Mouse (Mus musculus): ENCODE measurements around the gene Orc2. TPM values are rescaled to one million over a fixed set of nuclear protein-coding genes. Genes with fewer than 3 reads are reported as not detected.

Gene Orc2
- 26.8 and 29.2 TPM in 2 replicates for polyA plus RNA-seq (2014; fragmentation: Nextera tagmentation; extraction: Ambion mirVana)

- H3K4me3 ChIP-seq (ENCODE audit: low read depth, low read length), result peak within 1 kb of the TSS; percentile 93
- peaks cover 5% of the 10 kb centered on the region; the same call in 1 of the 2 replicates for H3K36me3 ChIP-seq (ENCODE audit: control insufficient read depth, insufficient read depth, low read length)
- ATAC-seq (ENCODE audit: insufficient number of reproducible peaks, insufficient read depth, low FRiP score, low read depth), result peak; percentile 99
- peaks cover 3% of the 10 kb centered on the region for H3K4me1 ChIP-seq (ENCODE audit: control insufficient read depth, insufficient read depth, low read length)
- peak within 1 kb of the TSS; percentile 62 for H3K4me2 ChIP-seq (replicated peaks; ENCODE audit: low read depth, low read length)
- under 1% methylated on average over 64 of the region's 64 CpGs for WGBS
- H3K9me3 ChIP-seq (ENCODE audit: control insufficient read depth, low read depth, low read length), result peaks cover 30% of the 10 kb centered on the region
- no peaks in the 10 kb centered on the region for H3K27me3 ChIP-seq (ENCODE audit: control insufficient read depth, insufficient read depth, low read length)
- H3K27ac ChIP-seq (ENCODE audit: low read length), result peak within 1 kb of the TSS; percentile 80
- peak within 1 kb of the TSS; percentile 79 for H3K9ac ChIP-seq (replicated peaks; ENCODE audit: low read depth, low read length)
These were observed at the start of gene Orc2 for GRCm38 (mm10) chr1:58504577-58505254. TSS of gene Orc2 (minus strand) at chr1:58505109.

- Histone ChIP-seq H3K27ac (ENCODE audit: low read length) (no peak overlapping the region), H3K4me2 (replicated peaks; ENCODE audit: low read depth, low read length) (no peak overlapping the region), H3K4me1 (ENCODE audit: control insufficient read depth, insufficient read depth, low read length) (no peaks in the 10 kb centered on the region), H3K9ac (replicated peaks; ENCODE audit: low read depth, low read length) (no peak overlapping the region), H3K27me3 (ENCODE audit: control insufficient read depth, insufficient read depth, low read length) (no peaks in the 10 kb centered on the region), H3K36me3 (ENCODE audit: control insufficient read depth, insufficient read depth, low read length) (peaks cover 48% of the 10 kb centered on the region), H3K4me3 (ENCODE audit: low read depth, low read length) (no peak overlapping the region), H3K9me3 (ENCODE audit: control insufficient read depth, low read depth, low read length) (no peaks in the 10 kb centered on the region)
- no peak for ATAC-seq (ENCODE audit: insufficient number of reproducible peaks, insufficient read depth, low FRiP score, low read depth)
- WGBS, result 89% methylated on average over 1 of the region's 1 CpGs
These were observed 36.5 kb upstream of the Orc2 start for GRCm38 (mm10) chr1:58541386-58541785.

- no peak overlapping the region for H3K4me2 ChIP-seq (replicated peaks; ENCODE audit: low read depth, low read length)
- WGBS, result 94% methylated on average over 3 of the region's 3 CpGs
- ATAC-seq (ENCODE audit: insufficient number of reproducible peaks, insufficient read depth, low FRiP score, low read depth), result no peak
These were observed 2.3 kb upstream of the Orc2 start for GRCm38 (mm10) chr1:58507249-58507648.

GRCm38 (mm10) chr1:58503793-58504370 lies 1.0 kb downstream of the Orc2 start:
- peak overlapping the region; percentile 79 for H3K9ac ChIP-seq (replicated peaks; ENCODE audit: low read depth, low read length)
- peaks cover 11% of the 10 kb centered on the region; the same call in 1 of the 2 replicates for H3K36me3 ChIP-seq (ENCODE audit: control insufficient read depth, insufficient read depth, low read length)
- no peaks in the 10 kb centered on the region for H3K27me3 ChIP-seq (ENCODE audit: control insufficient read depth, insufficient read depth, low read length)
- peak overlapping the region; percentile 93 for H3K4me3 ChIP-seq (ENCODE audit: low read depth, low read length)
- no peak for ATAC-seq (ENCODE audit: insufficient number of reproducible peaks, insufficient read depth, low FRiP score, low read depth)
- H3K4me1 ChIP-seq (ENCODE audit: control insufficient read depth, insufficient read depth, low read length), result peaks cover 3% of the 10 kb centered on the region
- no peak overlapping the region for H3K27ac ChIP-seq (ENCODE audit: low read length)
- WGBS, result 28% methylated on average over 9 of the region's 9 CpGs
- H3K4me2 ChIP-seq (replicated peaks; ENCODE audit: low read depth, low read length), result peak overlapping the region; percentile 62
- peaks cover 25% of the 10 kb centered on the region for H3K9me3 ChIP-seq (ENCODE audit: control insufficient read depth, low read depth, low read length)

More at GRCm38 (mm10) chr1:58507249-58507648, 2.3 kb upstream of the Orc2 start:
- Histone ChIP-seq H3K4me3 (ENCODE audit: low read depth, low read length) (no peak overlapping the region), H3K27ac (ENCODE audit: low read length) (no peak overlapping the region), H3K36me3 (ENCODE audit: control insufficient read depth, insufficient read depth, low read length) (no peaks in the 10 kb centered on the region), H3K4me1 (ENCODE audit: control insufficient read depth, insufficient read depth, low read length) (peaks cover 3% of the 10 kb centered on the region), H3K9me3 (ENCODE audit: control insufficient read depth, low read depth, low read length) (peaks cover 36% of the 10 kb centered on the region), H3K27me3 (ENCODE audit: control insufficient read depth, insufficient read depth, low read length) (no peaks in the 10 kb centered on the region), H3K9ac (replicated peaks; ENCODE audit: low read depth, low read length) (no peak overlapping the region)

GRCm38 (mm10) chr1:58503134-58503533 lies 1.8 kb downstream of the Orc2 start:
- ATAC-seq (ENCODE audit: insufficient number of reproducible peaks, insufficient read depth, low FRiP score, low read depth), result no peak
- peaks cover 16% of the 10 kb centered on the region for H3K36me3 ChIP-seq (ENCODE audit: control insufficient read depth, insufficient read depth, low read length)
- H3K4me2 ChIP-seq (replicated peaks; ENCODE audit: low read depth, low read length), result no peak overlapping the region
- no peak overlapping the region for H3K27ac ChIP-seq (ENCODE audit: low read length)
- no peak overlapping the region for H3K4me3 ChIP-seq (ENCODE audit: low read depth, low read length)
- no peaks in the 10 kb centered on the region for H3K27me3 ChIP-seq (ENCODE audit: control insufficient read depth, insufficient read depth, low read length)
- peaks cover 19% of the 10 kb centered on the region for H3K9me3 ChIP-seq (ENCODE audit: control insufficient read depth, low read depth, low read length)
- peaks cover 3% of the 10 kb centered on the region for H3K4me1 ChIP-seq (ENCODE audit: control insufficient read depth, insufficient read depth, low read length)
- no peak overlapping the region for H3K9ac ChIP-seq (replicated peaks; ENCODE audit: low read depth, low read length)

- peaks cover 38% of the 10 kb centered on the region for H3K36me3 ChIP-seq (ENCODE audit: control insufficient read depth, insufficient read depth, low read length)
- ATAC-seq (ENCODE audit: insufficient number of reproducible peaks, insufficient read depth, low FRiP score, low read depth), result no peak
- no peaks in the 10 kb centered on the region for H3K27me3 ChIP-seq (ENCODE audit: control insufficient read depth, insufficient read depth, low read length)
- H3K9ac ChIP-seq (replicated peaks; ENCODE audit: low read depth, low read length), result no peak overlapping the region
- WGBS, result 94% methylated on average over 1 of the region's 1 CpGs
- H3K4me1 ChIP-seq (ENCODE audit: control insufficient read depth, insufficient read depth, low read length), result peaks cover 3% of the 10 kb centered on the region
- no peak overlapping the region for H3K4me2 ChIP-seq (replicated peaks; ENCODE audit: low read depth, low read length)
- H3K9me3 ChIP-seq (ENCODE audit: control insufficient read depth, low read depth, low read length), result no peaks in the 10 kb centered on the region
- no peak overlapping the region for H3K4me3 ChIP-seq (ENCODE audit: low read depth, low read length)
- no peak overlapping the region for H3K27ac ChIP-seq (ENCODE audit: low read length)
These were observed 6.2 kb downstream of the Orc2 start for GRCm38 (mm10) chr1:58498758-58499157.

GRCm38 (mm10) chr1:58497678-58498077 lies 7.2 kb downstream of the Orc2 start:
- Histone ChIP-seq H3K27ac (ENCODE audit: low read length) (no peak overlapping the region), H3K27me3 (ENCODE audit: control insufficient read depth, insufficient read depth, low read length) (no peaks in the 10 kb centered on the region), H3K9me3 (ENCODE audit: control insufficient read depth, low read depth, low read length) (no peaks in the 10 kb centered on the region), H3K4me1 (ENCODE audit: control insufficient read depth, insufficient read depth, low read length) (no peaks in the 10 kb centered on the region), H3K36me3 (ENCODE audit: control insufficient read depth, insufficient read depth, low read length) (peaks cover 43% of the 10 kb centered on the region), H3K4me3 (ENCODE audit: low read depth, low read length) (no peak overlapping the region), H3K9ac (replicated peaks; ENCODE audit: low read depth, low read length) (no peak overlapping the region), H3K4me2 (replicated peaks; ENCODE audit: low read depth, low read length) (no peak overlapping the region)
- ATAC-seq (ENCODE audit: insufficient number of reproducible peaks, insufficient read depth, low FRiP score, low read depth), result no peak
- 92% methylated on average over 4 of the region's 4 CpGs for WGBS

- Histone ChIP-seq H3K4me3 (ENCODE audit: low read depth, low read length) (no peak overlapping the region), H3K27me3 (ENCODE audit: control insufficient read depth, insufficient read depth, low read length) (no peaks in the 10 kb centered on the region), H3K9ac (replicated peaks; ENCODE audit: low read depth, low read length) (no peak overlapping the region), H3K4me2 (replicated peaks; ENCODE audit: low read depth, low read length) (no peak overlapping the region), H3K36me3 (ENCODE audit: control insufficient read depth, insufficient read depth, low read length) (peaks cover 56% of the 10 kb centered on the region), H3K9me3 (ENCODE audit: control insufficient read depth, low read depth, low read length) (no peaks in the 10 kb centered on the region), H3K27ac (ENCODE audit: low read length) (no peak overlapping the region), H3K4me1 (ENCODE audit: control insufficient read depth, insufficient read depth, low read length) (no peaks in the 10 kb centered on the region)
- no peak for ATAC-seq (ENCODE audit: insufficient number of reproducible peaks, insufficient read depth, low FRiP score, low read depth)
- WGBS, result 93% methylated on average over 6 of the region's 6 CpGs
These were observed 9.3 kb downstream of the Orc2 start for GRCm38 (mm10) chr1:58495603-58496002.

Data from stomach, embryonic 14.5 days (tissue).